ENCODE assay signal across 23 mouse cellular contexts in the genomic region with DNA sequence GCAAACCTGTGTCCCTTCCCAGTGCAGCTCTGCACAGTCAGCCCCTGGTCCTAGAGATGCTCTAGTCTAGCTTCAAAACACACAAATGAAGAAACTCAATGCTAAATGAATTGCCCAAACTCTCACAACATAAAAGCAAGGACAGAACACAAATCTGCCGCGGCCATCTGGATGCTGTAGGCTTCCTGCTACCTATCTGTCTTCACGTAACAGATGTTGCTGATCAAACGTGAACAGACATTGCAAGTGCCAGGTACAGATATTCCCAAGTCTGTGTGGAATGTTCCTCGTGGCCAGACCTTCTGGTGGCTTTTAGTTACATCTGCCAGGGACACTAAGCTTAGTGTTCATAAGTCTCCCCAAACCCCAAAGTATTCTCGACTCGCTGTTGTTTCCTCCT. TPM values are rescaled to one million over a fixed set of nuclear protein-coding genes. Genes with fewer than 3 reads are reported as not detected.
A peak's percentile ranks its signal among the peaks of the same experiment; 100 is the strongest.
DNase-seq lines count a peak whose midpoint lies in the region; ATAC-seq lines count a peak whose summit lies in the region.
"Had no signal": no experiment of that assay in that cellular context is flagged by ENCODE, and none has a peak within 500 bp of the region (broad histone marks: within the 10 kb centered on the region; RNA-seq: fewer than 3 reads in every experiment).

No protein-coding gene starts in this region.

- DNase-seq in frontal cortex, postnatal 36 days (ENCODE audit: low spot score in 2 of 2), result peak; percentile 19 to 24
- no peak for DNase-seq in frontal cortex, postnatal 10 days (ENCODE audit: low spot score in 2 of 2)
- DNase-seq in left cerebral cortex, postnatal 25 days (ENCODE audit: low spot score in 2 of 2), result peak; percentile 25 to 38
- no peak for DNase-seq in left cerebral cortex, postnatal 10 days (ENCODE audit: extremely low spot score in 1 of 2, low spot score in 2 of 2)
- peak; percentile 51 for DNase-seq in brain, adult 2 months (ENCODE audit: low read depth, low spot score)
- no peak for DNase-seq in cerebellum, postnatal 4 days (ENCODE audit: low spot score in 2 of 2)
- DNase-seq: adrenal gland, postnatal 10 days; B cell, adult 2 months; cerebellum, adult 18-20 months; cerebellum, adult 9-11 months; cerebellum, postnatal 36 days; gastrocnemius, postnatal 10 days; heart, adult 18-20 months; heart, postnatal 10 days; heart, postnatal 4 days had no signal

- intact Hi-C loops in left cerebral cortex, postnatal 25 days (cut with DNase I), result no loop called here
- intact Hi-C loops in left cerebral cortex, postnatal 10 days (cut with DNase I), result no loop called here

- 77% methylated on average over 7 of the region's 7 CpGs for WGBS in forebrain, embryonic 13.5 days
- WGBS in forebrain, embryonic 12.5 days, result 84% methylated on average over 7 of the region's 7 CpGs

- ATAC-seq in forebrain, embryonic 13.5 days, result 0 out of 2 replicates have a peak, but pooled peaks have one; percentile 14
- no peak for ATAC-seq in forebrain, embryonic 12.5 days (ENCODE audit: low FRiP score)
- ATAC-seq: CD4-positive, CD25-positive, alpha-beta regulatory T cell, adult 4 months; inflammation-experienced regulatory T-cells, adult 6 months had no signal

- no peak overlapping the region for H3K4me3 ChIP-seq in forebrain, embryonic 13.5 days
- H3K4me3 ChIP-seq in forebrain, embryonic 12.5 days (replicated peaks), result no peak overlapping the region
- H3K4me3 ChIP-seq: embryonic facial prominence, embryonic 10.5 days; heart, embryonic 10.5 days; hindbrain, embryonic 12.5 days had no signal

- H3K36me3 ChIP-seq in forebrain, embryonic 13.5 days (ENCODE audit: poor library complexity, severe bottlenecking), result no peaks in the 10 kb centered on the region
- H3K36me3 ChIP-seq in forebrain, embryonic 12.5 days (replicated peaks), result no peaks in the 10 kb centered on the region
- H3K36me3 ChIP-seq: embryonic facial prominence, embryonic 10.5 days; G1E; heart, embryonic 10.5 days; hindbrain, embryonic 12.5 days had no signal

- peaks cover 40% of the 10 kb centered on the region for H3K4me1 ChIP-seq in forebrain, embryonic 13.5 days
- peaks cover 23% of the 10 kb centered on the region for H3K4me1 ChIP-seq in forebrain, embryonic 12.5 days
- H3K4me1 ChIP-seq: embryonic facial prominence, embryonic 10.5 days; heart, embryonic 10.5 days had no signal

- H3K9ac ChIP-seq in forebrain, embryonic 13.5 days, result no peak overlapping the region
- H3K9ac ChIP-seq in forebrain, embryonic 12.5 days, result no peak overlapping the region
- H3K9ac ChIP-seq: hindbrain, embryonic 12.5 days had no signal

- no peak overlapping the region for H3K4me2 ChIP-seq in forebrain, embryonic 13.5 days
- H3K4me2 ChIP-seq in forebrain, embryonic 12.5 days, result no peak overlapping the region
- H3K4me2 ChIP-seq: hindbrain, embryonic 12.5 days had no signal

- H3K27me3 ChIP-seq in forebrain, embryonic 13.5 days, result no peaks in the 10 kb centered on the region
- H3K27me3 ChIP-seq in forebrain, embryonic 12.5 days, result no peaks in the 10 kb centered on the region
- H3K27me3 ChIP-seq: hindbrain, embryonic 12.5 days had no signal

- H3K9me3 ChIP-seq in forebrain, embryonic 13.5 days (replicated peaks), result no peaks in the 10 kb centered on the region; the same call in 1 of the 2 replicates
- H3K9me3 ChIP-seq in forebrain, embryonic 12.5 days, result no peaks in the 10 kb centered on the region
- H3K9me3 ChIP-seq: embryonic facial prominence, embryonic 10.5 days; heart, embryonic 10.5 days; hindbrain, embryonic 12.5 days had no signal

- H3K27ac ChIP-seq in forebrain, embryonic 13.5 days, result no peak overlapping the region; the same call in 1 of the 2 replicates
- H3K27ac ChIP-seq in forebrain, embryonic 12.5 days, result no peak overlapping the region
- H3K27ac ChIP-seq: embryonic facial prominence, embryonic 10.5 days; heart, embryonic 10.5 days; hindbrain, embryonic 12.5 days had no signal

RNA-seq across cellular contexts. Expression of a gene that starts 29.9 kb away (rescaled TPM):
- 29.5 and 30.6 TPM in 2 replicates for polyA plus RNA-seq in forebrain, embryonic 13.5 days (2015; fragmentation: Nextera tagmentation; extraction: Ambion mirVana)
- polyA plus RNA-seq in forebrain, embryonic 12.5 days (2016; fragmentation: Nextera tagmentation; extraction: Ambion mirVana), result 23.2 and 26.4 TPM in 2 replicates
- total RNA-seq in left cerebral cortex, postnatal 25 days (2021), result 10 to 100 TPM; 34.6 to 42.7 TPM
- total RNA-seq in left cerebral cortex, postnatal 10 days (2021), result 10 to 100 TPM; 73.7 to 87.0 TPM
- polyA plus RNA-seq: G1E had no signal

Comparison
In these comparisons a context has a peak if more than half of its experiments do, and no peak if none do; other contexts are left out.
1. DNase-seq: peak in frontal cortex, postnatal 36 days (2 of 2), left cerebral cortex, postnatal 25 days (2 of 2) and brain, adult 2 months (single experiment); none in frontal cortex, postnatal 10 days (0 of 2), left cerebral cortex, postnatal 10 days (0 of 2) and cerebellum, postnatal 4 days (0 of 2).